Mouse (Mus musculus): ENCODE measurements around the gene Lpin3. TPM values are rescaled to one million over a fixed set of nuclear protein-coding genes. Genes with fewer than 3 reads are reported as not detected.

The Lpin3 gene
- polyA plus RNA-seq, 1 experiment: 18.2 TPM

- no peak for DNase-seq (ENCODE audit: low read depth)
Measured at GRCm38 (mm10) chr2:160933890-160934289, 53.4 kb downstream of the Lpin3 start.

GRCm38 (mm10) chr2:160934451-160934850 lies 54.0 kb downstream of the Lpin3 start:
- no peak for DNase-seq (ENCODE audit: low read depth)

- no peak for DNase-seq (ENCODE audit: low read depth)
Measured at GRCm38 (mm10) chr2:160940930-160941709, 60.6 kb downstream of the Lpin3 start.

DNA sequence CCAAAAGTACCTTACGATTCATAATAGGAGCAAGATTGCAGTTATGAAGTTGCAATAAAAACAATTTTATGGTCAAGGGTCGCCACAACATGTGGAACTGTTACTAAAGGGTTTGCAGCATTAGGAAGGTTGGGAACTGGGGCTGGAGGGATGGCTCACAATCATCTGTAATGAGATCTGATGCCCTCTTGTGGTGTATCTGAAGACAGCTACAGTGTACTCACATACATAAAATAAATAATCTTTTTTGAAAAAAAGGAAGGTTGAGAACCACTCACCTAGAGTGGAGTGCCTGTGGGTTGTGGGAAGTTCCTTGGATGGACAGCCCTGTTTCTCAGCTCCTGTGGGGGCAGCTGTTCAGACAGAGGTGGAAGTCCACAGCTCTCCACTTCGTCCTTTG lies 62.0 kb downstream of the Lpin3 start:
- DNase-seq (ENCODE audit: low read depth): no peak

GRCm38 (mm10) chr2:160951595-160951994 lies 71.1 kb downstream of the Lpin3 start:
- no peak for DNase-seq (ENCODE audit: low read depth)

- no peak for DNase-seq (ENCODE audit: low read depth)
Measured at GRCm38 (mm10) chr2:160953131-160953873, 72.8 kb downstream of the Lpin3 start.

GRCm38 (mm10) chr2:160954541-160954940 lies 74.1 kb downstream of the Lpin3 start:
- no peak for DNase-seq (ENCODE audit: low read depth)

GRCm38 (mm10) chr2:160955331-160955730 lies 74.9 kb downstream of the Lpin3 start:
- no peak for DNase-seq (ENCODE audit: low read depth)

Other genes starting within 250 kb of the Lpin3 start
- gene Top1, start 234.8 kb upstream of the Lpin3 start, polyA plus RNA-seq (2012; rRNA removed): 7.2 and 12.3 TPM in 2 replicates
- gene Plcg1, start 149.4 kb upstream of the Lpin3 start, polyA plus RNA-seq (2012; rRNA removed): 129 and 150 TPM in 2 replicates
- 12.7 and 13.2 TPM in 2 replicates for gene Zhx3, start 7.7 kb upstream of the Lpin3 start, polyA plus RNA-seq (2012; rRNA removed)
- 0.57 and 1.2 TPM in 2 replicates for gene Emilin3, start 31.7 kb downstream of the Lpin3 start, polyA plus RNA-seq (2012; rRNA removed)
- 13.5 and 16.0 TPM in 2 replicates for gene Chd6, start 228.4 kb downstream of the Lpin3 start, polyA plus RNA-seq (2012; rRNA removed)

Measured in gonadal fat pad, adult 2 months (tissue).